Mouse (Mus musculus) left cerebral cortex, postnatal 14 days (tissue): ENCODE measurements around the gene Fbxo21. TPM values are rescaled to one million over a fixed set of nuclear protein-coding genes. Genes with fewer than 3 reads are reported as not detected.

Experiments
- DNase-seq, 2 experiments: peaks; one replicate each; pipeline ENCODE4 v3.0.0; 2021 to 2022; ENCODE audit warnings: low spot score in 2 of 2, mixed read lengths in 1 of 2
- intact Hi-C: fragments of 180-260 bp; cut with DNase I; formaldehyde crosslinking; loops from one replicate; pipeline ENCODE4 v1.15.1; 2025
- total RNA-seq, 2 experiments: library from RNA; stranded (reverse); gene quantifications; 2 replicates each; pipeline ENCODE4 v1.2.3; 2021

The Fbxo21 gene
- total RNA-seq, 2 experiments from 2014 or later = 113 to 118 TPM

DNA sequence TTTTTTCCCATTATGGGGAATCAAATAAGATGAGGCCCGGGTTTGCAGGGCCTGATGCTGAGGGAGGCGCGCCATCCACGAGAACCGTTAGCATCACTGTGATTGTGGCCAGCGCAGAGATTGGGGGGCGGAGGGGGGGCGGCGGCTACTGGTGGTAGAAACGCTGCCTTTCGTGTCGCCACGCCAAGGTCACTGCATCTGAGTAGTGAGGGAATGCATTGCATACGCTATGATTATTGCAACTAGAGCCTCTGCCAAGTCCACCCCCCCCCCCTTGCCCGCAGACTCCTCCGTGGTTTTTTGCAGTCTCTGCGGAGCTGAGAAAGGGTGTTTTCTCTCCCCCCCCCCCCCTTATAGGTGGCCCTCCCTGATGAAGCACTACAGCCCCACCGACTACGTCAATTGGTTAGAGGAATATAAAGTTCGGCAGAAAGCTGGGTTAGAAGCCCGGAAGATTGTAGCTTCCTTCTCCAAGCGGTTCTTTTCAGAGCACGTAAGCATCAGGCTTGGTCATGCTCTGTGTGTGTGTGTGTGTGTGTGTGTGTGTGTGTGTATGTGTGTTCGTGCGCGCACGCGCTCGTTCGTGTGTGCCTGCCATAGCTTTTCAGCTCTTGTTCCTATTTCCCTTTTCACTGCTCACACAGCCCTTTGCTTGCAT lies 1.1 kb downstream of the Fbxo21 start:
- DNase-seq = peak; percentile 63 to 76
- intact Hi-C loops = no loop called here

DNA sequence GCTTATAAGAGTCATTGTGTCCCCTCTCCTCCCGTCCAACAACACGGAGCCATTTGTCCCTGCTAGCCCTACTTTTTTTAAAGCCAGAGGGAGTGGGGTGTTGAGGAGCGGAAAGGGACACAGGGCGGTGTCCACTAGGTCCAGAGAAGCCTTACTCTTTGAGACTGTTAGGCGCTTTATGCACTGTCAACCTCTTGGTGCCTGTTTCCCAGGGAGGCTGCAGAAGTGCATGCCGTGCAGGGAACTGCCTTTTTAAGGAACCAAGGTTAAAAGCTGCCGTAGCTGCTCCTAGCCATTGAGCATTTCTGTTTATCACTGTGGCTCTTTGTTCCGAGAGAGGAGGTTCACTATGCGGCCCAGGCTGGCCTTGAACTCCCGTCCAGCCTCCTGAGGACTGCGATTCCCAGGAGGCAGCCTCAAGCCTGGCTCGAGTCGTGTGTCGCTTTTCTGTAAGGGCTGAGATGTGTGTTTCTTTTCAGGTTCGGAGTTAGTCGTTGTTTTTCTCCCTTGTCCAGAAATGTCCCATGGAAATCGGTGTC lies 1.7 kb downstream of the Fbxo21 start:
- no peak for DNase-seq
- intact Hi-C loops = no loop called here

DNA sequence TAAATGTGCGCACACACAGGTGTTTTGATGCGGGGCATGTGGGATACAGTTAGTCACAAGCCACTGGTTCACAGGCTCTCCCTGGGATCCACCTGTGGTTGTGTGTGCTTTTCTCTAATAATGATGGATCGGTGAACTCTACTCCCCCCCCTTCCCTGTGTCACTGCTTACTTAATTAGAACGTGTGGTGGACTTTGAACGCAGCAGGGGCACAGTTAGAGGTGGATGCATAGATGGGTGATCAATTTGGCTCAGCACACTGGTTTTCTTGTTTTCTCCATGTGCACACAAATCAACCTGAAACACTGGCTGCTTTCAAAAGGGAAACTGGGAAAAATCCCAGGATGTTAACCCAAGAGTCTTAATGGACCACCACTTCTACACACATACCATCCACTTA lies 2.6 kb downstream of the Fbxo21 start:
- intact Hi-C loops = no loop called here
- DNase-seq = no peak

DNA sequence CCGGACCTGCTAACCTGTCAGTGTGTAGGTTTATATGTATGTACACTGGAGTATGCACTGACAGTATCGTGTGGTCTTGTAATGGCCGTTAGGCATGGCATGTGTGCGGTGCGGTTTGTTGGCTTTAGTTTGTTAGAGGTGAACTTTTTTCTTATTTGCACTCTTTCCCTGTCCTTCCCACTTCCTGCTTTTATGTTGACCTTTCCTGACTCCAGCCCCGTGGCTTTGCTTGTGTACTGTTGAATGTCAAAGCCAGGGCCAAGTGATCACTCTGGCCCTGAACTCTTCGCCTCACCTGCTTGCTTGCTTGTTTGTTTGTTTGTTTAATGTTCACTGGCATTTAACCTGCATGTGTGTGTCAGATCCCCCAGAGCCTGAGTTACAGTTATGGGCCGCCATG lies 4.4 kb downstream of the Fbxo21 start:
- intact Hi-C loops = no loop called here
- DNase-seq = no peak

DNA sequence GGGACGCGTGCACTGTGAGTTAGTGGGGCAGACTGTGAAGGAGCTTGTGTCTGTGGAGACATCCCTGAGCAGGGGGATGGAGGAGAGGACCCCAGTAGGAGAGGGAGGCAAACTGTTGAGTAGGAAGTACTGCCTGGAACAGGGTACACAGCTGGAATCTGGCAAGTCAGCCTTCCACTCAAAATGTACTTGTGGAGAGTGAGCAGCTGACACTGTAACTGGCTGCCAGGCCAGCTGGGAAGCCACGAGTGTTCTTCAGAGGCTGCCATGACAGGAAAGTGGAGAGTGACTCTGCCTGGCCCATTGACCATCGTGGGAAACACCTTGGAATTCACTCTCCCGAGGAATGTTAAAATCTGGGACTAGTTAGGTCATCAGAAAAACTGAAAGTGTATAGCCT lies 5.4 kb downstream of the Fbxo21 start:
- no peak for DNase-seq
- intact Hi-C loops = no loop called here

- DNase-seq = no peak
- intact Hi-C loops = no loop called here
Measured at GRCm38 (mm10) chr5:117986327-117986726, 9.8 kb downstream of the Fbxo21 start.

GRCm38 (mm10) chr5:117987891-117988290 lies 11.4 kb downstream of the Fbxo21 start:
- intact Hi-C loops = no loop called here
- no peak for DNase-seq

DNA sequence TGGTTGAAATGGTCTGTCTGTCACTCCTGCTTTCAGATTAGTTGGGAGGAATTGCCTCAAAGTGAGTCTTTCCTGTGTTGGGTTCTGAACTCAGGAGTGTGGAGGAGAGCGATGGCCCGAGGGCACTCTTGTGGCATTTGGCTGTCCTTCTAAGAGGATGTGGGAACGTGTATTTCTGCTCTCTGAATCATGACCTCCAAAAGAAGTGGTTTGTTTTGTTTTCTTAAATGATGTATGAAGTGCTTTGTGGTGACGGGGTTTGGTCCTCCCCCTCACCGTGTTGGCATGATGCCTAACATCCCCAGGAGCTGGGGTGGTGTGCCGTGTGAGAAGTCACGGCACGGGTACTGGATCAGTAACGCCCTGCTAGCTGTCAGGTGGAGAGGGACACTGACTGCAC lies 11.8 kb downstream of the Fbxo21 start:
- intact Hi-C loops = no loop called here
- no peak for DNase-seq

GRCm38 (mm10) chr5:117989773-117990172 lies 13.2 kb downstream of the Fbxo21 start:
- DNase-seq = no peak
- intact Hi-C loops = no loop called here

DNA sequence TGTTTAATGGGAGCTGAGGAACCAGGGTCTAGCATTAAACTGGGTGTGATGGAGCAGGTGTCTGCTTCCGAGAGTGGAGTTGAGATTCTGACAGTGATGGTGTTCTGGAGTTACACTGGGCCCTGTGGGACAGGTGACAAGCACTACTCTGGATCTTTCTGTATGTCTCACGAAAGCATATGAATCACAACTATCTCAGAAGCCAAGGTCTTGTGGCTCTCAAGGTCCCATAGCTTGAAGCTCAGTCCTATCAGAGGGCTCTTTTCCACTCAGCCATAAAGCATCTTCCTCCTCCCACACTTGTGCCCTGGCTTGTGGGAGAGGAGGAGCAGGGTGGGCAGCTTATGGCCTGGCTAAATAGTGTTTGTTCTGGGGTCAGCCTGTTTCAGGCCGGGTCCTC lies 14.4 kb downstream of the Fbxo21 start:
- intact Hi-C loops = no loop called here

DNA sequence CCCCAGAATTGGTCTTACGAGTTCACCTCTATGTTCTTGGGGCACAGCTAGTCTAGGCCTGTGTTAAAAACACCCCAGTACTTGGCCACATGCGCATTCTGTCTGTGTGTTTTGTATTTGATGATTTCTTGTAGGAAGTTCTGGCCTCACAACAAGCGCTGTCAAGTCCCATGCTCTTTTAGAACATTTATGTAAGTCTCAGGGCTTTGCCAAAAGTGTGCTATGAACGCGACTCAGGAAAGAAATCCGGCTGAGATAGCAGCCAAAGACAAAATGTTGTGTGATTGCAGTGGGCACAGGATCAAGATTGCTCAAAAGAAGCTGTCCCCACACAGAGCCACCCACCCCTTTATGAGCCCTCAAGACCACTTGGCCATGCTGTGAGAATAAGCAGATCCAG lies 17.0 kb downstream of the Fbxo21 start:
- peak; percentile 40 to 76 for DNase-seq

More for the DNA sequence above, 14.4 kb downstream of the Fbxo21 start:
- no peak for DNase-seq

GRCm38 (mm10) chr5:117995372-117995901 lies 18.9 kb downstream of the Fbxo21 start:
- intact Hi-C loops = no loop called here
- no peak for DNase-seq

More for the DNA sequence above, 17.0 kb downstream of the Fbxo21 start:
- intact Hi-C loops = no loop called here

GRCm38 (mm10) chr5:117995911-117996310 lies 19.4 kb downstream of the Fbxo21 start:
- intact Hi-C loops = no loop called here
- no peak for DNase-seq

GRCm38 (mm10) chr5:117996581-117996980 lies 20.1 kb downstream of the Fbxo21 start:
- no peak for DNase-seq
- intact Hi-C loops = no loop called here

DNA sequence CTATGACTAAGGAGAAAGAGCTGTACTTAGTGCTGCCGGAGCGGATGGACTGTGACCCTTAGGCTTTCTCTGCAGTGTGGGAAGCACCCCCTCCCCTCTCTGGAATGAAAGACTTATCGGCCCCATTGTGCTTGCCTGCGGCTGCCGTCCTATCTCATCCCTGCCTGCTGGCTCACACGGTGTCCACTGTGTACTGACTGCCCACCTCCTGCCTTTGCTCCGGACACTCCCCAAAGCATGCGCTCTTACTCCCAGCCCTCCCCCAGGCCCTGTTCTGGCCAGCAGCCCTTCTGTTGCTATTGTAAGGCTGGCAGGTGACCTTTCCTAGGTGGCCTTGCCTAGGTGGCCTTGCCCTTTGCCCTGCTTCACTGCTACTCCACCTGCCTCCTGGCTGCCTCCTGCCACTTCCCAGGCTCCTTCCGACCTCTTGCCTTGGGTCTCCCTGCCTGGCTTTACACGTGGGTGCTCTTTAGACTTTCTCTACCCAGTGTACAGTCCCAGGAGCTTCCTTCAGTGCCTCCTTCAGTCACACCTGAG lies 21.0 kb downstream of the Fbxo21 start:
- intact Hi-C loops = no loop called here
- no peak for DNase-seq

DNA sequence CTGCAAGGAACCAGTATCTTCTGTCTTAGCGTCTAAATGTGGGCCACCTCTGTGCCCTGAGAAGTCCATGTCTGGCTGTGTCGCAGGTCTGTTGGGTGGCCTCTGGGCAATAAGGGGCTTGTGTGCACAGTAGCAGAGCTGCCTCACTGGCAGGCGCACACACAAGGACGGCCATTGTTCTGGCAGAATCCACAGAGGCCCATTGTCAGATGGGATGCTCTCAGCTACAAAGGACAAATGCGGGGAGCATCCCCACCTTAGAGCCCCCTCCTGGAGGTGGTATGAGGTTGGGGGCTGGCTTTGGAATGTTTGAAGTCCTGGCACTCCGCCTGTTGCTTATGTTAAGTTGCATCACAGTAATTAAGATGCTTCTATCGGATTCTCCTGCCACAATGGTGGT lies 22.5 kb downstream of the Fbxo21 start:
- no peak for DNase-seq
- intact Hi-C loops = no loop called here

- intact Hi-C loops = no loop called here
Measured at GRCm38 (mm10) chr5:117999584-117999983, 23.1 kb downstream of the Fbxo21 start.

DNA sequence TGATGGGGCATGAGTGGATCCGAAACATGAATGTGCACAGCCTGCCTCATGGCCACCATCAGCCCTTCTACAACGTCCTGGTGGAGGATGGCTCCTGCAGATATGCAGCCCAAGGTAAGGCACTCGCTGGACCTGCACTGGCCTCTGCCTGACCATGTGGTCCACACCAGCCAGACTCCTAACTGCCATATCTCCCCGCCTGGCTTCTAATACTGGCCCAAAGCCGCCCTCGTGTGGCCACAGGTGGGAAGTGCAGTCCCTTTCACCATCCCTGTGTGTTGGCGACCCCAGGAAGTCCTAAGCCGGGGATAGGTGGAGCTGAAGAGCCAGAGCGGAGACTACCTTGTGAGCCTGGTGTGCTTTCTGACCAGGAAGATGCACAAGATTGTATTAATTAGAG lies 25.5 kb downstream of the Fbxo21 start:
- peak; percentile 71 to 77 for DNase-seq
- intact Hi-C loops = no loop called here

More at GRCm38 (mm10) chr5:117999584-117999983, 23.1 kb downstream of the Fbxo21 start:
- DNase-seq = peak in 1 of 2 experiments; percentile 44

DNA sequence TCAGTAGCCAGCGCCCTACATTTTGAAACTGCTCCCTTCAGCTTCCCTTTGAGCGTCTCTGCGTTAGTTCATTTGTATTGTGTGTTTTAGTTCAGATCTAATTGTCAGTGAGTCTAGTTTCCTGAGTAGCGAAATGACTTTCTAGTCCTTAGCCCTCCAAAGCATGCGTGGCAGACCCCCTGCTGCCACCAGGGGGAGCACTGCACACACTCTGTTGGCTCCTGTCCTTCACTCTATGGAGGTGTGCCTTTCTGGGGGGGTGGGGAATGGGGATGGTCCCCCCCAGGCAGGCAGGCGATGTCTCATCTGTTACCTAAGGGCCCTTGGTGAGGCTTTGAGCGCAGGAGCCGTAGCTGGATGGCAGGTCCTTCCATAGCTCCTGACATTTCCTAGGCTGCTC lies 28.1 kb downstream of the Fbxo21 start:
- intact Hi-C loops = loop anchor here (2.0 kb wide), 1 partner anchor 64 kb away; no protein-coding TSS in a partner anchor
- DNase-seq = peak; percentile 77 to 83

GRCm38 (mm10) chr5:118005728-118006127 lies 29.2 kb downstream of the Fbxo21 start:
- DNase-seq = no peak
- intact Hi-C loops = loop anchor here (2.0 kb wide), 1 partner anchor 63 kb away; no protein-coding TSS in a partner anchor

GRCm38 (mm10) chr5:118008344-118008743 lies 31.8 kb downstream of the Fbxo21 start:
- intact Hi-C loops = no loop called here
- DNase-seq = no peak
